Mouse (Mus musculus) small intestine, adult 2 months (tissue): ENCODE measurements at regions not wholly inside any gene's neighbourhood (a gene's known extent, or its start where the extent isn't known, plus 50 kb on each side); places are given as distances from the start of the nearest gene placed in this dataset.

Source experiments
- CTCF ChIP-seq: fragments of 200-500 bp; IDR thresholded peaks from 2 replicates; pipeline ENCODE4 v1.5.1; 2012; ENCODE audit warnings: low read depth, mild to moderate bottlenecking, control low read depth, inconsistent platforms, low read length, moderate library complexity, mixed read lengths; ENCODE audit not compliant: insufficient replicate concordance, insufficient read length; ENCODE audit errors: extremely low read depth
- POLR2A ChIP-seq: fragments of 200-500 bp; IDR thresholded peaks from 2 replicates; pipeline ENCODE4 v1.6.1; 2012; ENCODE audit warnings: low read depth, mild to moderate bottlenecking, control low read depth, inconsistent platforms, low read length, moderate library complexity

DNA sequence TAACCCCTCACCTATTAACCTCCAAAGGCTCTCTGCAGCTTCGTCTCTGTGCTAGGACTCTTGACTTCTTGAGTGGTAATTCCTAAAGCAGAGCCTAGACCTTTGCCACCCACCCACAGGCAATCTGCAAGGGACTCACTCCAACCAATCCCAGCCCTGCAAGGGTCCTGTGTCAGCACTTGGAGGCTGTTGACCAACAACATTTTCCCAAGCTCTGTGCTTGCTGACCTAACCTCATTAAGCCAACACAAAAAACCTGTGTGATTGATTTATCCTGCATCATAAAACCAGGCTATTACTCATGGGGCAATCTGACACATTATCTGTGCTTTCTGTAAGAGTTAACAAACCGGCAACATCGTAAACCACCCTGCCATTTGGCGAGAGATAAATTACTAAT is 61.4 kb upstream of the Sox9 start:
- TF ChIP-seq CTCF (no peak), POLR2A (no peak)
